Mouse (Mus musculus): Measurements from ENCODE around the gene Pde9a. TPM values are rescaled to one million over a fixed set of nuclear protein-coding genes. Genes with fewer than 3 reads are reported as not detected.

The Pde9a gene
- 1.2 TPM for total RNA-seq (2023)

GRCm38 (mm10) chr17:31385671-31386665, at the start of gene Pde9a:
Gene Pde9a, plus strand, starts transcription at chr17:31386210.

GRCm38 (mm10) chr17:31519946-31520838, 134.2 kb downstream of the Pde9a start, which contains the start of the genes Wdr4 and Ndufv3:
Gene Wdr4, minus strand, starts transcription at chr17:31519980.
Gene Ndufv3, plus strand, starts transcription at chr17:31520115.

Other genes starting within 250 kb of the Pde9a start
- gene Tff2, start 241.9 kb upstream of the Pde9a start, total RNA-seq (2023), result 2.0 TPM
- not detected for gene Tff1, start 220.9 kb upstream of the Pde9a start, total RNA-seq (2023)
- 0.43 TPM for gene Tmprss3, start 187.2 kb upstream of the Pde9a start, total RNA-seq (2023)
- gene Ubash3a, start 178.3 kb upstream of the Pde9a start, total RNA-seq (2023), result 81.7 TPM
- not detected for gene Rsph1, start 108.8 kb upstream of the Pde9a start, total RNA-seq (2023)
- 97.6 TPM for gene Slc37a1, start 99.4 kb upstream of the Pde9a start, total RNA-seq (2023)
- 52.0 TPM for gene Wdr4, start 133.8 kb downstream of the Pde9a start, total RNA-seq (2023)
- gene Ndufv3, start 133.9 kb downstream of the Pde9a start, total RNA-seq (2023), result 122 TPM
- gene Pknox1, start 178.5 kb downstream of the Pde9a start, total RNA-seq (2023), result 70.3 TPM